Mouse (Mus musculus) cortical plate, adult 2 months (tissue): ENCODE measurements around the gene Scnn1g.

Experiments
- CTCF ChIP-seq: fragments of 200-500 bp; IDR thresholded peaks from 2 replicates; pipeline ENCODE4 v1.5.1; 2011; ENCODE audit warnings: mild to moderate bottlenecking, control low read depth, low read length; ENCODE audit not compliant: insufficient read depth; ENCODE audit errors: extremely low read depth
- POLR2A ChIP-seq: fragments of 200-500 bp; IDR thresholded peaks from 2 replicates; pipeline ENCODE4 v1.6.1; 2011; ENCODE audit warnings: mild to moderate bottlenecking, low read length, control low read depth; ENCODE audit not compliant: insufficient read depth; ENCODE audit errors: extremely low read depth

- TF ChIP-seq POLR2A, result no peak
- no peak for TF ChIP-seq CTCF
Observed at GRCm38 (mm10) chr7:121778980-121779379, 44.7 kb downstream of the Scnn1g start.
